ENCODE assay signal across 31 mouse cellular contexts in the genomic region with DNA sequence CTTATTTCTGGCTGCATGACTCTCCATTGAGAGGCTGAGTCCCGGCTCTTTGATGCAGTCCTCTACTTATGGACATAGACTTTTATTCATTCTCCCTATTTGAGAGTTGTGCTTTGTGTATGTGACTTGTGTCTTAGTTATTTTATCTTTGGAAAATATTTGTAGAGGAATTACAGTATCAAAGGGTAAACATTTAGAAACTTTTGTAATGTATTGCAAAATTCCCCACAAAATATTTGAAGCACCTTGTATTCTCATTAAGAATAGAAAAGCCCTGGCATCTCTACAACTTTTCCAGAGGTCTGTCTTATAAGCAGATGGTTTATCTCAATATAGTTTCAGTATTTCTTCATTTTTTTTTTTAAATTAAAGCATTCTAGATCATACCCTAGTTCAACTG. TPM values are rescaled to one million over a fixed set of nuclear protein-coding genes. Genes with fewer than 3 reads are reported as not detected.
"Had no signal": no experiment of that assay in that cellular context is flagged by ENCODE, and none has a peak within 500 bp of the region (broad histone marks: within the 10 kb centered on the region; RNA-seq: fewer than 3 reads in every experiment).

No protein-coding gene starts in this region.

- H3K27ac ChIP-seq: embryonic facial prominence, embryonic 10.5 days; embryonic facial prominence, embryonic 12.5 days; embryonic facial prominence, embryonic 13.5 days; embryonic facial prominence, embryonic 15.5 days; forebrain, embryonic 10.5 days; forebrain, embryonic 12.5 days; forebrain, embryonic 13.5 days; forebrain, embryonic 15.5 days; gastrocnemius, adult 2 months; heart, adult 2 months had no signal

- ATAC-seq: forebrain, embryonic 13.5 days; forebrain, embryonic 14.5 days; forebrain, embryonic 15.5 days; forebrain, embryonic 16.5 days; forebrain, postnatal 0 days had no signal

- H3K4me3 ChIP-seq: embryonic facial prominence, embryonic 10.5 days; embryonic facial prominence, embryonic 12.5 days; embryonic facial prominence, embryonic 13.5 days; embryonic facial prominence, embryonic 15.5 days; erythroblast, embryonic 14.5 days; forebrain, embryonic 10.5 days; forebrain, embryonic 12.5 days; forebrain, embryonic 13.5 days; forebrain, embryonic 15.5 days; gastrocnemius, adult 2 months; heart, adult 2 months had no signal

- H3K4me1 ChIP-seq: embryonic facial prominence, embryonic 12.5 days; embryonic facial prominence, embryonic 13.5 days; embryonic facial prominence, embryonic 15.5 days; forebrain, embryonic 10.5 days; forebrain, embryonic 12.5 days; forebrain, embryonic 13.5 days; forebrain, embryonic 15.5 days had no signal

- H3K27me3 ChIP-seq: embryonic facial prominence, embryonic 12.5 days; embryonic facial prominence, embryonic 13.5 days; embryonic facial prominence, embryonic 15.5 days; forebrain, embryonic 12.5 days; forebrain, embryonic 13.5 days; forebrain, embryonic 15.5 days had no signal

- H3K9me3 ChIP-seq: embryonic facial prominence, embryonic 10.5 days; embryonic facial prominence, embryonic 12.5 days; embryonic facial prominence, embryonic 13.5 days; embryonic facial prominence, embryonic 15.5 days; forebrain, embryonic 10.5 days; forebrain, embryonic 12.5 days; forebrain, embryonic 13.5 days; forebrain, embryonic 15.5 days had no signal

- H3K4me2 ChIP-seq: embryonic facial prominence, embryonic 12.5 days; embryonic facial prominence, embryonic 13.5 days; embryonic facial prominence, embryonic 15.5 days; forebrain, embryonic 12.5 days; forebrain, embryonic 13.5 days; forebrain, embryonic 15.5 days had no signal

- H3K9ac ChIP-seq: embryonic facial prominence, embryonic 12.5 days; embryonic facial prominence, embryonic 13.5 days; embryonic facial prominence, embryonic 15.5 days; forebrain, embryonic 12.5 days; forebrain, embryonic 13.5 days; forebrain, embryonic 15.5 days; forebrain, postnatal 0 days had no signal

- H3K36me3 ChIP-seq: embryonic facial prominence, embryonic 10.5 days; embryonic facial prominence, embryonic 12.5 days; forebrain, embryonic 12.5 days had no signal

- DNase-seq: cerebellum, adult 2 months; cerebellum, adult 8-10 months; cerebellum, adult 9-10 months; cerebellum, adult 9-11 months; cerebellum, postnatal 10 days; cerebellum, postnatal 14 days; cerebellum, postnatal 25 days; cerebellum, postnatal 36 days; embryo, embryonic 11 days; forebrain, postnatal 0 days; gastrocnemius, adult 2 months; gastrocnemius, postnatal 10 days; gastrocnemius, postnatal 14 days; gastrocnemius, postnatal 25 days; gastrocnemius, postnatal 36 days; heart, adult 11 months; heart, adult 18-20 months; heart, adult 2 months had no signal

RNA-seq across cellular contexts. Expression of gene Arhgef26, which starts 44.7 kb away (rescaled TPM):
- total RNA-seq: common myeloid progenitor, adult 5-6 weeks; granulocyte monocyte progenitor cell, adult 5-6 weeks had no signal
